Mouse (Mus musculus) liver, embryonic 16.5 days (tissue): ENCODE results near the gene Rb1. TPM values are rescaled to one million over a fixed set of nuclear protein-coding genes. Genes with fewer than 3 reads are reported as not detected.
A peak's percentile ranks its signal among the peaks of the same experiment; 100 is the strongest.

Experiments used
- ATAC-seq: fragments of 200-750 bp; cut with Nextera tagmentation; 2 replicates; pipeline ENCODE4 v1.8.0; 2017; ENCODE audit warnings: low read depth, mild to moderate bottlenecking, moderate number of reproducible peaks, moderate library complexity
- H3K27ac ChIP-seq: fragments of 300-500 bp; sonication (generic); 2 replicates; pipeline ENCODE4 v1.5.1; 2014; ENCODE audit warnings: mild to moderate bottlenecking, low read length
- H3K27me3 ChIP-seq: fragments of 300-500 bp; sonication (generic); 2 replicates; pipeline ENCODE4 v1.6.1; 2014; ENCODE audit warnings: low read depth, low read length, mixed read lengths; ENCODE audit not compliant: control insufficient read depth, insufficient read depth
- H3K36me3 ChIP-seq: fragments of 300-500 bp; sonication (generic); 2 replicates; pipeline ENCODE4 v1.6.1; 2014; ENCODE audit warnings: mild to moderate bottlenecking; ENCODE audit not compliant: control insufficient read depth, insufficient read depth
- H3K4me1 ChIP-seq: fragments of 300-500 bp; sonication (generic); 2 replicates; pipeline ENCODE4 v1.6.1; 2014; ENCODE audit warnings: low read depth, low read length, mixed read lengths; ENCODE audit not compliant: control insufficient read depth
- H3K4me2 ChIP-seq: fragments of 300-500 bp; sonication (generic); 2 replicates; pipeline ENCODE4 v1.6.1; 2014; ENCODE audit warnings: low read depth, low read length, mixed read lengths
- H3K4me3 ChIP-seq: fragments of 300-500 bp; sonication (generic); 2 replicates; pipeline ENCODE4 v1.5.1; 2014; ENCODE audit warnings: low read depth, mild to moderate bottlenecking, low read length
- H3K9ac ChIP-seq: fragments of 300-500 bp; sonication (generic); 2 replicates; pipeline ENCODE4 v1.6.1; 2014; ENCODE audit warnings: low read depth, low read length
- H3K9me3 ChIP-seq: fragments of 300-500 bp; sonication (generic); replicated peaks from 2 replicates; pipeline ENCODE4 v1.6.1; 2016; ENCODE audit warnings: low read length; ENCODE audit not compliant: control insufficient read depth
- WGBS: fragments of 180-500 bp; shearing (Covaris S2); extraction: QIAGEN DNeasy Blood & Tissue Kit; methylation state at CpG from one replicate; pipeline ENCODE4 v1.1.7; 2014; ENCODE audit not compliant: insufficient replicate concordance; 5-methylcytosine and 5-hydroxymethylcytosine counted together
- polyA plus RNA-seq: library from polyadenylated mRNA; unstranded; fragments of >200 nt; fragmentation: Nextera tagmentation; extraction: Ambion mirVana; gene quantifications from 2 replicates; pipeline ENCODE4 v1.2.1, GENCODE M21; 2015

The Rb1 gene
- polyA plus RNA-seq, 1 experiment from 2014 or later, result 18.5 TPM

DNA sequence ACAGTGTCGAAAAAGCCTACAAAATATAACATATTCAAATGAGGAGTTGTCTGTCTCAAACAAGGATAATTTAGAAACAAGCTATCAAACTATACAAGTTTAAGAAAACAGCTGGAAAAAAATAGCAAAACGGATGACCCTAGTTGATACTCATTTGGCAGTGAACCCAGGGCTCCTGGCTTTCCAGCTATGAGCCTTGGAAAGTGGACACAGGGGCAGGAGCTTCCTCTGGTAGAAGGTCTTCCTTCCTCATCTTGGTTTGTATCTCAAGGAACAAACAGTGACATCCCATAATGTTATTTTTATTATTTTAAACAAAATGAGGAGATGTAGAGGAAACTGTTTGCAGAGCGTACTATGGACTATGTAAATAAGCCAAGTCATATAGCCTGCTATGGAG lies 177.5 kb downstream of the Rb1 start:
- H3K4me3 ChIP-seq, result no peak overlapping the region
- WGBS, result 69% methylated on average over 3 of the region's 3 CpGs
- no peak overlapping the region for H3K9ac ChIP-seq
- no peaks in the 10 kb centered on the region for H3K27me3 ChIP-seq
- no peaks in the 10 kb centered on the region for H3K9me3 ChIP-seq
- no peak overlapping the region for H3K27ac ChIP-seq
- peaks cover 5% of the 10 kb centered on the region for H3K4me1 ChIP-seq
- no peak overlapping the region for H3K4me2 ChIP-seq
- no peaks in the 10 kb centered on the region for H3K36me3 ChIP-seq
- ATAC-seq, result no peak

GRCm38 (mm10) chr14:73146721-73147120 lies 178.9 kb downstream of the Rb1 start:
- ATAC-seq, result no peak
- 23% methylated on average over 3 of the region's 3 CpGs for WGBS

DNA sequence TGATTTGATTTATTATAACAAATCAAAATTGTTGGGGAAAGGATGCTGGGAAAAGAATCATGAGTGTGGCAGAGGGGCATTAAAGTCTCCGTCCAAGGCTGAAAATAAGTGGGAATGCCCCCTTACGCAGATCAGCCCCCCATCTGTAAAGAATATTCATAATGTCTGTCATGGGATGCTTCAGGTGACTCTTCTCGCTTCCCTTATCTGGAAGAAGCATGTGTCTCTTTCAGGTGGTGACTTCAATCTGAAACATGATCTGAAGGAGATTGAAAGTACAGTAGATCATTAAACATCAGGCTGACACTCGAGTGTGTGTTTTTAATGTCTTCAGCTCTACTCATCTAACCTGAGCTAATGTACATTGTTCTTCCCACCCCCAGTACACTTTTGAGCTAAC lies 180.1 kb downstream of the Rb1 start:
- Histone ChIP-seq H3K4me2 (no peak overlapping the region), H3K9ac (no peak overlapping the region), H3K4me1 (peaks cover 5% of the 10 kb centered on the region), H3K27ac (no peak overlapping the region), H3K27me3 (no peaks in the 10 kb centered on the region), H3K36me3 (no peaks in the 10 kb centered on the region), H3K9me3 (no peaks in the 10 kb centered on the region), H3K4me3 (no peak overlapping the region)
- ATAC-seq, result no peak
- 70% methylated on average over 4 of the region's 4 CpGs for WGBS

More at GRCm38 (mm10) chr14:73146721-73147120, 178.9 kb downstream of the Rb1 start:
- Histone ChIP-seq H3K4me1 (peaks cover 5% of the 10 kb centered on the region), H3K36me3 (no peaks in the 10 kb centered on the region), H3K4me3 (no peak overlapping the region), H3K27ac (no peak overlapping the region), H3K4me2 (no peak overlapping the region), H3K9ac (no peak overlapping the region), H3K9me3 (no peaks in the 10 kb centered on the region), H3K27me3 (no peaks in the 10 kb centered on the region)

GRCm38 (mm10) chr14:73143710-73144420 lies 181.8 kb downstream of the Rb1 start:
- Histone ChIP-seq H3K4me1 (peaks cover 5% of the 10 kb centered on the region), H3K9me3 (no peaks in the 10 kb centered on the region), H3K36me3 (no peaks in the 10 kb centered on the region), H3K27me3 (no peaks in the 10 kb centered on the region), H3K9ac (peak overlapping the region; percentile 79), H3K4me3 (peak overlapping the region; percentile 73), H3K4me2 (peak overlapping the region; percentile 85), H3K27ac (peak overlapping the region; percentile 91)
- WGBS, result 35% methylated on average over 25 of the region's 25 CpGs
- ATAC-seq, result 0 out of 2 replicates have a peak, but pooled peaks have one; percentile 5

DNA sequence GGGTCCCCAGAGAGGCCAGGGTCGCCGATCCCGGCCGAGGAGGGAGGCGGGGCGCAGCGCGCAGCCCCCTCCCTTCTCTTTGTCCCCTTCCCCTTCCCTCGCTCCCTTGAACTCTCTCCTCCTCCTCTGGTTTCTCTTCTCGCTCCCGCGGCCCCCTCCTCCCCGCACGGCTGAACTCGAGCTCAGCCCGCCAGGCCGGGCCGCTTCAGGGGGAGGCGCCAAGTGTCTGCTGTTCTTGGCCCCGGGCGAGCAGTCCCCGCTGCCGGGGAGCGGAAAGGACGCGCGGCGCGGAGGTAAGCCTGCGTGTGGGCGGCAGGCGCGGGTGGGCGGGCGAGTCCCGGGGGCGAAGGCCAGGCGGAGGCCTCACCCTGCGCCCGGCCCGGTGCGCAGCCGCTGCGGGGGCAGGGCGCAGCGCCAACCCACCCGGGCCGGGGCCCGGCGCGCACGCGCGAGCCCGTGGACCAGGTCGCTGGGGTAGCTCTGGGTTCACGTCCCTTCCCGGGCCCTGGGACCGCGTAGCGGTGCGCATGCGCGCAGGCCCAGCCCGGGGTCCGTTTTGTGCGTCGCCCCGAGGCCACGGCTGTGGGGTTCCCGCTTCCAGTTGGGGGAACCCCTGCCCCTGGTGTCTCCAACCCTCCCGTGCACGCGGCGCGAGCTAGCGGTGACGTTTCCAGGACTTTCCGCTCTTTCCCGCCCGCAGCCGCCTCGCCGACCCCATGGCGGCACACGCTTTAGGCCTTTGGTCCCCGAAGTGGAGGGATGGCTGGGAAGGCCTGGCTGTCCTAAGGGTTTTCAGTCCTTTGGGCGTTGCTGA lies 182.5 kb downstream of the Rb1 start:
- Histone ChIP-seq H3K9me3 (no peaks in the 10 kb centered on the region), H3K36me3 (no peaks in the 10 kb centered on the region), H3K9ac (peak overlapping the region; percentile 79), H3K4me2 (peak overlapping the region; percentile 85), H3K4me1 (peaks cover 5% of the 10 kb centered on the region), H3K27me3 (no peaks in the 10 kb centered on the region), H3K4me3 (peak overlapping the region; percentile 73), H3K27ac (peak overlapping the region; percentile 91)
- WGBS, result under 1% methylated on average over 72 of the region's 88 CpGs
- peak; percentile 86 for ATAC-seq

DNA sequence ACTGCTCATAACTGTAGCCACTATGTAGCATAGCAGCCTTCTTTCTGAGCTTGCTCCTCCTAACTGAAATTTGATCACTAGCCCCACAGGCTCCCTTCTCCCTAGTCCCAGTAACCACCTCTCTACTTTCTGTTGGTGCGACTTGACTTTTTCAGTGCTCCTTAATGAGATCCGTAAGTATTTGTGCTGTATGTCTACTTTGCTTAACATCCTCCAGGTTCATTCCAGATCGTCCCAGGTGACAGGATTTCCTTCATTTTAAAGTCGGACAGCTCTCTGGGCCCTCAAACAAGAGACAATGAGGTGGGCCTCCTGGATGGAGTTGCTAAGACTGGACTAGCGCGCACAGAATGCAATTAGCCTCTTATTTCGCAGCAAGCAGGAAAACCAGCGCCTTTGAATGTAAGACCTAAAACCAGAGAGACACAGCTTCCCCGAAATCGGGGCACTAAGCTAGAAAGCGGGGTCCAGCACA lies 183.2 kb downstream of the Rb1 start:
- H3K4me1 ChIP-seq, result peaks cover 5% of the 10 kb centered on the region
- H3K27ac ChIP-seq, result peak overlapping the region; percentile 91
- no peaks in the 10 kb centered on the region for H3K27me3 ChIP-seq
- no peaks in the 10 kb centered on the region for H3K9me3 ChIP-seq
- peak overlapping the region; percentile 79 for H3K9ac ChIP-seq
- 4% methylated on average over 11 of the region's 11 CpGs for WGBS
- peak overlapping the region; percentile 73 for H3K4me3 ChIP-seq
- H3K4me2 ChIP-seq, result peak overlapping the region; percentile 85
- 0 out of 2 replicates have a peak, but pooled peaks have one; percentile 0 for ATAC-seq
- no peaks in the 10 kb centered on the region for H3K36me3 ChIP-seq

- Histone ChIP-seq H3K36me3 (no peaks in the 10 kb centered on the region), H3K4me3 (no peak overlapping the region)
Measured at GRCm38 (mm10) chr14:73141800-73142199, 183.8 kb downstream of the Rb1 start.

GRCm38 (mm10) chr14:73139866-73140265 lies 185.8 kb downstream of the Rb1 start:
- no peaks in the 10 kb centered on the region for H3K27me3 ChIP-seq
- no peak overlapping the region for H3K27ac ChIP-seq
- no peak overlapping the region for H3K4me2 ChIP-seq
- 56% methylated on average over 5 of the region's 5 CpGs for WGBS
- no peaks in the 10 kb centered on the region for H3K9me3 ChIP-seq
- no peak for ATAC-seq
- H3K4me1 ChIP-seq, result peaks cover 5% of the 10 kb centered on the region
- H3K4me3 ChIP-seq, result no peak overlapping the region
- no peaks in the 10 kb centered on the region for H3K36me3 ChIP-seq
- no peak overlapping the region for H3K9ac ChIP-seq

More at GRCm38 (mm10) chr14:73141800-73142199, 183.8 kb downstream of the Rb1 start:
- Histone ChIP-seq H3K4me1 (peaks cover 5% of the 10 kb centered on the region), H3K4me2 (no peak overlapping the region), H3K27me3 (no peaks in the 10 kb centered on the region), H3K27ac (no peak overlapping the region), H3K9ac (no peak overlapping the region), H3K9me3 (no peaks in the 10 kb centered on the region)
- 68% methylated on average over 3 of the region's 3 CpGs for WGBS
- ATAC-seq, result no peak

DNA sequence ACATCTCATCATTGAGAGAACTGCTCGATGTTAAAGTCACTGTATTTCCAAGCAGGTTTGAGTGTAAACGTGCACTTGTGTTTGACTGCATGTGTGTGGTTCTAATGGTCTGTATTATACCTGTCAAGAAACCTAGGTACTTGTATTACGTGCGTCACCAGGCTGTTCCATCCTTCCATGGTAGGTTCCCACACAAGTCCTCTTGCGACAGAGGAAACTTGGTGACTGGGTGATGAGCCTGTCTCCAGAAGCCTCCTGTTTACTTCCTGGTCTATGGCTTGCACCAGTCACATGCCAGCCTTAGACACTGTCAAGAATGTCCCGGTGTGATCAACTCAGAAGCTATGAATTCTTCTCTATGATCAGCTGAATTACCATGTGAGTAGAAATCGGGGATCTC lies 187.1 kb downstream of the Rb1 start:
- Histone ChIP-seq H3K9me3 (no peaks in the 10 kb centered on the region), H3K27ac (no peak overlapping the region), H3K4me1 (no peaks in the 10 kb centered on the region; the same call in 1 of the 2 replicates), H3K36me3 (no peaks in the 10 kb centered on the region), H3K4me2 (no peak overlapping the region), H3K27me3 (no peaks in the 10 kb centered on the region), H3K4me3 (no peak overlapping the region), H3K9ac (no peak overlapping the region)
- 69% methylated on average over 7 of the region's 7 CpGs for WGBS
- no peak for ATAC-seq
